Mouse (Mus musculus): ENCODE measurements around the gene 2410004P03Rik. TPM values are rescaled to one million over a fixed set of nuclear protein-coding genes. Genes with fewer than 3 reads are reported as not detected.
A peak's percentile ranks its signal among the peaks of the same experiment; 100 is the strongest.

Gene 2410004P03Rik
- total and polyA plus RNA-seq, 2 experiments from 2014 or later = 10.1 to 10.6 TPM

DNA sequence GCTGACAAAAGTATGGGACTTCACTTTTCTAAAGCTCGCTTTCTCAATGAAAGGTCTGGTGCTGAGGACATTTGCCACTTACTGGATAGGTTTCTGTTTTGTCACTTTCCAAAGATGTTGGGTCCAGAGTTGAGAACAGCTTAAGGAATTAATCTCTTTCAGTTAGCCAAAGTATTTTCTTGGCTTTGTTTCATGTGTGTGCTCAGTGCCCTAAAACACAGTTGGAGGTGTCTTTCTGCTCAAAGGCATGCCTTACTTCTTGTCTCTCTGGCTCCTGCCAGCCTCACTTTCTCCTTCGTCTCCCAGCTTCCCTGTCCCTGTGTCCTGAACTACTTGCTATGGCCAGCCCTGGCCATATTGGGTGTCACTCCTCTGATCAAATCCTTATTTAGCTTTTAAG is 20.2 kb downstream of the 2410004P03Rik start:
- ATAC-seq (ENCODE audit: low FRiP score) (no peak), DNase-seq (ENCODE audit: low spot score) (no peak)
- no peak overlapping the region for H3K9ac ChIP-seq (replicated peaks; ENCODE audit: low read length, poor library complexity, severe bottlenecking)
- 69% methylated on average over 2 of the region's 2 CpGs for WGBS
- no peak overlapping the region for H3K4me3 ChIP-seq (ENCODE audit: low read depth, low read length)
- H3K36me3 ChIP-seq (ENCODE audit: insufficient read depth, low read length) = 0 out of 2 replicates have a peak, but pooled peaks cover 4% of the 10 kb centered on the region
- H3K4me2 ChIP-seq (ENCODE audit: low read depth, low read length, poor library complexity, severe bottlenecking) = no peak overlapping the region
- no peaks in the 10 kb centered on the region for H3K27me3 ChIP-seq (ENCODE audit: insufficient read depth, low read length)
- no peaks in the 10 kb centered on the region for H3K9me3 ChIP-seq (ENCODE audit: low read length)
- no peaks in the 10 kb centered on the region for H3K4me1 ChIP-seq (ENCODE audit: insufficient read depth, low read length)
- H3K27ac ChIP-seq (ENCODE audit: low read depth, low read length) = no peak overlapping the region
- no peak for TF ChIP-seq CTCF (IDR thresholded peaks at IDR 0.05)

DNA sequence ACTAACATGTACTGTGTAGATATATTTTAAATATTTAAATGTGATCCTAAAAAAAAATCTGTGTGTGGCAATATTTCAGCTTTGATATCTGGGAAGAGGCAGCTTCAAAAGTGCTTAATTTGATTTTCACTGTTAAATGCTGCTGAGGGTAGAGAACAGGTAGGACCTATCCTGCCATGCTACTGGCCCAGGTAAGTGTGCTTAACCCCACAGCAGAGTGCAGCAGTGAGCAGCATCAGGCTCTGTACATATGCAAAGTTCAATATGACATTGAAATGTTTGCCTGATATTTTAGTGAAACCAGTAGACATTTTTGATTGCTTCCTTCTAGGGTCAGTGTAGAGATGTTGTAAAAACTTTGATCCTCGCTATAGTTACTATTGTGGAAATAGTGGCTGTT is 25.7 kb downstream of the 2410004P03Rik start:
- no peak overlapping the region for H3K27ac ChIP-seq (ENCODE audit: low read depth, low read length)
- no peak overlapping the region for H3K4me2 ChIP-seq (ENCODE audit: low read depth, low read length, poor library complexity, severe bottlenecking)
- no peak overlapping the region for H3K9ac ChIP-seq (replicated peaks; ENCODE audit: low read length, poor library complexity, severe bottlenecking)
- no peaks in the 10 kb centered on the region for H3K9me3 ChIP-seq (ENCODE audit: low read length)
- WGBS = 93% methylated on average over 1 of the region's 1 CpGs
- ATAC-seq (ENCODE audit: low FRiP score) = no peak
- no peaks in the 10 kb centered on the region for H3K4me1 ChIP-seq (ENCODE audit: insufficient read depth, low read length)
- no peak overlapping the region for H3K4me3 ChIP-seq (ENCODE audit: low read depth, low read length)
- no peaks in the 10 kb centered on the region for H3K27me3 ChIP-seq (ENCODE audit: insufficient read depth, low read length)
- TF ChIP-seq CTCF (IDR thresholded peaks at IDR 0.05) = peak; percentile 52
- H3K36me3 ChIP-seq (ENCODE audit: insufficient read depth, low read length) = peaks cover 4% of the 10 kb centered on the region; the same call in 1 of the 2 replicates
- DNase-seq (ENCODE audit: low spot score) = no peak

DNA sequence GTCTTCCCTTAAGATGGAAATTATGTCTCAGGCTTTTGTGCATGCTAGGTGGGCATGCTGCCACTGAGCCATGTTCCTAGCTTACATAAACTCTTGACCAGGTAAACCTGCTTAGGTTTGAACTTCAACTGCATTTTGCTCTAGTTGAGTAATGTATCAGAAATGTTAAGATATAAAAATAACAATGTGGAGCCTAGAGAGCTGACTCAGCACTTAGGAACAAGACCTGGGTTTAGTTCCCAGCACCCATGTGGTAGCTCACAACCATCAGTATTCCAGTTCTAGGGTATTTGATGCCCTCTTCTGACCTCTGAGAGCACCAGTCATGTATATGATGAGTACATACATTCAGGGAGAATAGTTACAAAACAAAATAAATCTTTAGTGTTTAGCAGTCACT is 34.4 kb downstream of the 2410004P03Rik start:
- no peak overlapping the region for H3K4me3 ChIP-seq (ENCODE audit: low read depth, low read length)
- ATAC-seq (ENCODE audit: low FRiP score) (no peak), DNase-seq (ENCODE audit: low spot score) (no peak)
- no peaks in the 10 kb centered on the region for H3K4me1 ChIP-seq (ENCODE audit: insufficient read depth, low read length)
- H3K4me2 ChIP-seq (ENCODE audit: low read depth, low read length, poor library complexity, severe bottlenecking) = no peak overlapping the region
- no peak for TF ChIP-seq CTCF (IDR thresholded peaks at IDR 0.05)
- no peaks in the 10 kb centered on the region for H3K27me3 ChIP-seq (ENCODE audit: insufficient read depth, low read length)
- no peak overlapping the region for H3K27ac ChIP-seq (ENCODE audit: low read depth, low read length)
- H3K9me3 ChIP-seq (ENCODE audit: low read length) = no peaks in the 10 kb centered on the region
- H3K36me3 ChIP-seq (ENCODE audit: insufficient read depth, low read length) = peaks cover 45% of the 10 kb centered on the region
- H3K9ac ChIP-seq (replicated peaks; ENCODE audit: low read length, poor library complexity, severe bottlenecking) = no peak overlapping the region

DNA sequence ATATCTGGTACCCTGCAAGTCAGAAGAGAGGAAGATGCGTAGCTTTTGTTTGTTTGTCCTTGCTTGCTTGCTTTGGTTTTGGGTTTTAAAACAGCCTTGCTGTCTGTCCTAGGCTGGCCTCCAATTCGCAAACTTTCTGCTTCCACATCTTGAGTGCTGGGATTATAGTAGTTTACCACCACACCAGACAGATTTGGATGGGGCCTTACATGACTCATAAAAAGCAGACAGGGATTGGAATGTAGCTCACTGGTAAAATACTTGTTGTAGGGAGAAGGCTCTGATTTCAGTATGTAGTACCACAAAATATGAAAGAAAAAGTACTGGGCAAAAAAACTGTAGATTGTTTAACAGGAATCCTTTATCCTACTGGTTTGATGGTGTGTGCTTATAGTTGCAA is 44.7 kb downstream of the 2410004P03Rik start:
- Histone ChIP-seq H3K9ac (replicated peaks; ENCODE audit: low read length, poor library complexity, severe bottlenecking) (no peak overlapping the region), H3K27me3 (ENCODE audit: insufficient read depth, low read length) (no peaks in the 10 kb centered on the region), H3K4me2 (ENCODE audit: low read depth, low read length, poor library complexity, severe bottlenecking) (no peak overlapping the region), H3K27ac (ENCODE audit: low read depth, low read length) (no peak overlapping the region), H3K4me1 (ENCODE audit: insufficient read depth, low read length) (no peaks in the 10 kb centered on the region), H3K36me3 (ENCODE audit: insufficient read depth, low read length) (peaks cover 22% of the 10 kb centered on the region; the same call in 1 of the 2 replicates), H3K4me3 (ENCODE audit: low read depth, low read length) (no peak overlapping the region), H3K9me3 (ENCODE audit: low read length) (no peaks in the 10 kb centered on the region)
- 97% methylated on average over 2 of the region's 2 CpGs for WGBS
- ATAC-seq (ENCODE audit: low FRiP score) = no peak
- DNase-seq (ENCODE audit: low spot score) = no peak
- no peak for TF ChIP-seq CTCF (IDR thresholded peaks at IDR 0.05)

DNA sequence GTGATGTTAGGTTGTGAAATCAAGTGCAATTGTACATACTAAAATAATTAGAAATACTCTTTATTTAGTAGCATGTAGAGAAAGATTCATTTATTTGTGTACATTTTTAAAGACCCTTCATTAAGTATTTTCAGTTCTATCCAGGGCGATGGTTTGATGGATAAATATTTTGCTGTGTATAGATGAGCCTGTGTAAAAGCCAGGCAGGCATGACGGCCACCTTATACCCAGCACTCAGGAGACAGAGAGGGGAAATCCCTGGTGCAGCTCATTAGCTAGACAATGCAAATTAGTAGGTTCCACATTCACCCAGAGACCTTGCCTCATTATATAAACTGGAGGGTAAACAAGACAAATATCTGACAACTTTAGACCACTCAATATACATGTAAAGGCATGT is 48.2 kb downstream of the 2410004P03Rik start:
- no peaks in the 10 kb centered on the region for H3K4me1 ChIP-seq (ENCODE audit: insufficient read depth, low read length)
- peaks cover 19% of the 10 kb centered on the region; the same call in 1 of the 2 replicates for H3K36me3 ChIP-seq (ENCODE audit: insufficient read depth, low read length)
- no peak for ATAC-seq (ENCODE audit: low FRiP score)
- no peaks in the 10 kb centered on the region for H3K27me3 ChIP-seq (ENCODE audit: insufficient read depth, low read length)
- H3K9me3 ChIP-seq (ENCODE audit: low read length) = no peaks in the 10 kb centered on the region
- H3K27ac ChIP-seq (ENCODE audit: low read depth, low read length) = no peak overlapping the region
- no peak overlapping the region for H3K4me3 ChIP-seq (ENCODE audit: low read depth, low read length)
- H3K4me2 ChIP-seq (ENCODE audit: low read depth, low read length, poor library complexity, severe bottlenecking) = no peak overlapping the region
- TF ChIP-seq CTCF (IDR thresholded peaks at IDR 0.05) = no peak
- no peak for DNase-seq (ENCODE audit: low spot score)
- H3K9ac ChIP-seq (replicated peaks; ENCODE audit: low read length, poor library complexity, severe bottlenecking) = no peak overlapping the region
- WGBS = 56% methylated on average over 2 of the region's 2 CpGs

DNA sequence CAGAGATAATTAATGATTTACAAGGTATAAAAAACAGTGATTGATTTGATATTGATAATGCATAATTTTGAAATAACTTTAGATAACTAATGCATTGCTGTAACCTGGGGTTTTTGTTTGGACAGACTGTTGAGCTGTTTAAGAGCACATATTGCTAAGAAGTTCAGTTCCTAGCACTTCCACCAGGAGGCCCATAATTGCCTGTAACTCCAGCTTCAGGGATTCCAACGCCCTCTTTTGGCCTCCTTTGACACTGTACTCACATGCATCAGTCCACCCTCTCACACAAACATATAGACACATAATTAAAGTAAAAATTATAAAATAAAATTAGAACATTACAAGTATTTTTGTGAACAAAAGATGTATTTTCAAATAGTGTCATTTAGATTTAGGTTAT is 52.7 kb downstream of the 2410004P03Rik start:
- peak; percentile 27 for DNase-seq (ENCODE audit: low spot score)
- 74% methylated on average over 1 of the region's 1 CpGs for WGBS
- no peak overlapping the region for H3K9ac ChIP-seq (replicated peaks; ENCODE audit: low read length, poor library complexity, severe bottlenecking)
- TF ChIP-seq CTCF (IDR thresholded peaks at IDR 0.05) = peak; percentile 60
- H3K4me2 ChIP-seq (ENCODE audit: low read depth, low read length, poor library complexity, severe bottlenecking) = no peak overlapping the region
- no peak for ATAC-seq (ENCODE audit: low FRiP score)
- H3K9me3 ChIP-seq (ENCODE audit: low read length) = no peaks in the 10 kb centered on the region
- H3K4me1 ChIP-seq (ENCODE audit: insufficient read depth, low read length) = no peaks in the 10 kb centered on the region
- no peak overlapping the region for H3K4me3 ChIP-seq (ENCODE audit: low read depth, low read length)
- no peaks in the 10 kb centered on the region for H3K27me3 ChIP-seq (ENCODE audit: insufficient read depth, low read length)
- H3K36me3 ChIP-seq (ENCODE audit: insufficient read depth, low read length) = peaks cover 16% of the 10 kb centered on the region; the same call in 1 of the 2 replicates
- H3K27ac ChIP-seq (ENCODE audit: low read depth, low read length) = no peak overlapping the region

Other genes with a start within 250 kb of the 2410004P03Rik start
- gene Greb1, start 210.8 kb downstream of the 2410004P03Rik start, total RNA-seq (2014; rRNA removed) = 1.3 and 3.7 TPM in 2 replicates
- gene Greb1, start 210.8 kb downstream of the 2410004P03Rik start, polyA plus RNA-seq (2015; fragmentation: Nextera tagmentation; extraction: Ambion mirVana) = 0.39 and 0.43 TPM in 2 replicates
- 15.8 and 23.1 TPM in 2 replicates for gene E2f6, start 200.8 kb downstream of the 2410004P03Rik start, total RNA-seq (2014; rRNA removed)
- 17.1 and 19.3 TPM in 2 replicates for gene E2f6, start 200.8 kb downstream of the 2410004P03Rik start, polyA plus RNA-seq (2015; fragmentation: Nextera tagmentation; extraction: Ambion mirVana)
- gene Rock2, start 116.8 kb downstream of the 2410004P03Rik start, total RNA-seq (2014; rRNA removed) = 27.3 and 40.5 TPM in 2 replicates
- gene Rock2, start 116.8 kb downstream of the 2410004P03Rik start, polyA plus RNA-seq (2015; fragmentation: Nextera tagmentation; extraction: Ambion mirVana) = 9.0 and 12.7 TPM in 2 replicates
- gene Pqlc3, start 11.3 kb downstream of the 2410004P03Rik start, total RNA-seq (2014; rRNA removed) = 0.93 and 1.3 TPM in 2 replicates
- gene Pqlc3, start 11.3 kb downstream of the 2410004P03Rik start, polyA plus RNA-seq (2015; fragmentation: Nextera tagmentation; extraction: Ambion mirVana) = 1.6 and 2.0 TPM in 2 replicates
- 11.0 and 12.2 TPM in 2 replicates for gene Kcnf1, start 165.2 kb upstream of the 2410004P03Rik start, total RNA-seq (2014; rRNA removed)
- gene Kcnf1, start 165.2 kb upstream of the 2410004P03Rik start, polyA plus RNA-seq (2015; fragmentation: Nextera tagmentation; extraction: Ambion mirVana) = 4.7 and 5.1 TPM in 2 replicates

Data from midbrain, postnatal 0 days (tissue).